Mouse (Mus musculus) 416B (cell line): ENCODE measurements around the gene Slc22a4.
"Not testable (repeated sequence)": the region's sequence is repeated elsewhere in the genome, so short reads cannot be mapped to it uniquely, and the experiment has no call there.

Source experiments
- DNase-seq: peaks from one replicate; pipeline ENCODE4 v3.0.0; 2011; ENCODE audit warnings: low read depth

Slc22a4 gene

DNA sequence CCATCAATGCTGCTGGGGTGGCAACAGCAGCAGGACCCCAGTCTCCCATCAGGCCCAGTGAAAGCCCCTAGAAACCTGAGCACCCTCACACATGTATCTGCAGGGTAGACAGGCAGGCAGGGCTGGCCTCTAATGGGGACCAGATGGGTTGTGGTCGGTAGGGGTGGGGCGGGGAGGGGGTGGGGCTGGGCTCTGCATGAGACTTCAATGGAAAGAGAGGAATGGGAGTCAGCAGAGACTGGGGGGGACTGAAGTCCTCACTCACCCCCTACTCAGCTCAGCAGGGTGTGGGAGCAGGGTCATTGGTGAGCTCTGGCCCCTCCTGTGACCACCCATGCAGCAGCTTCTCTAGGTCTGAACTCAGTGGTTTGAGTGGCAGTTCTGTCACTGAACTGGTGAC is 29.5 kb upstream of the Slc22a4 start:
- DNase-seq = no peak

DNA sequence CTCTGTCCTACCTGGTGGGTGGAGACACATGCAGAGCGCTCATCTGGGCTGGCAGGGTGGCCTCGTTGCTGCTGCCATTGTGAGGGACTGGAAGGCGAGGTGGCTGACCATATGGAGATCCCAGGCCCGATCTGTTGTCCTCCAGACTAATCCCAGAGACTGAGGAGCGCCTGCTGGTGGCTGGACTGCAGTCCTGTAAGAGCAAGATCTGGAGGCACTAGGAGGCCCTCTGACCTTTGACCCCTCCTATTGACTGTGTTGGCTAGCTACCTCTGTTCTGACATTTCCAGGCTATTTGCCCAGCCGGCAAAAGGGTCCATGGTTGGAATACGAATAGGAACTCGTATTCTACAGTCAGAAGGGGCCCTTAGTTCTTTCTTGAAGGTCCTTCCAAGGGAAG is 28.2 kb upstream of the Slc22a4 start:
- no peak for DNase-seq

- DNase-seq = peak; percentile 56
Measured at GRCm38 (mm10) chr11:54054257-54054656, 26.4 kb upstream of the Slc22a4 start.

GRCm38 (mm10) chr11:54053090-54053489 is 25.2 kb upstream of the Slc22a4 start:
- no peak for DNase-seq

DNA sequence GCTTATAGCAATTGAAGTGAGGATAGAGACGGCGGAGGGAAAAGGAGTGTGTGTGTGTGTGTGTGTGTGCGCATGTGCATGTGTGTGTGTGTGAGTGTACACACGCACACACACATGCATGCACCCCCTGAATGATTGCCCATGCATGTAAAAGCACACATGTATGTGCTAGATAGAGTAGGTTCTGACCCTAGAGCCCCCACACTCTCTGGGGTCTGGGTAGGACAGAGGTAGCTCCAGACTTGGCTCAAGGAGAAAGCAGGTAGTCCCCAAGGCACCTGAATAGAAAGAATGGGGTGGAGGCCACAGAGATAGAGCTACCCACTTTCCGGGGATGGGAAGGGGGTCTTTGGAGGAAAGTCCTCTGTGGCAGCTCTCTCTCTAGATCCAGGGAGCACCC is 24.2 kb upstream of the Slc22a4 start:
- no peak for DNase-seq

DNA sequence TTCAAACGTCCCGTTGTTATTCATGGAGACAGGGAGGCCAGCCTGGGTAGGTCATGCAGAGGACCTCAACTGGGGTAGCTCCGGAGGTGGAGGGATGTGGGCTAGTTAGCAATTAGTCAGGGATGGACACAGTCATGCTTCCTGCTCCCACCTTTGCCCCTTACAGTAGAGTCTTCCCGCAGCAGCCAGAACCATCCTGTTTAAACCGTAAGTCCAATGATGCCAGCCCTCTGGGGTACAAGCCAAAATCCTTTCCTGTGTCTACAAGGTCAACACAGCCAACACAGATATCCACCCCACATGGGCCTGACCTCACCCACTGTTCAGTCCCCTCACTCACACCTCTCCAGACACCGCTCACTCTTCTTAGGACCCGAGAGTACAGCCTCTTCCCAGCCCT is 23.3 kb upstream of the Slc22a4 start:
- DNase-seq = no peak

DNA sequence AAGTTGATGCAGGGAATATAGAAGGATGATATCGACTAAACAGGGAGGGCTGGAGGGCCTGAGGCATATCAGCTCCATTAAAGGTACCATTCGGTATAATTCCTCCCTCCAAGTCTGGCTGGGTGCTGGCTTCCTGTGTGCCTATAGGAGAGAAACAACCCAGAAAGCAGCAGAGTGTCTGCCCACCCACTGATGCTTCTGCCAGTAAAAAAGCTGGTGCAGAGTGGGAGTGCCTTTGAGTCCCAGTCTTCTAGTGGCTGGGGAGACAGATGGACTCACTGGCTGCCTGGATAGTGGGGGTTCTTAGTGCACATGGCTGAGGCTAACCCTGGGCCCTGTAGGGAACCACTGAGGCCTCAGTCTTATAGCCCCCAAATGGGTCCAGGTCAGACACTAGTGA is 22.3 kb upstream of the Slc22a4 start:
- no peak for DNase-seq

GRCm38 (mm10) chr11:54040676-54041075 is 12.8 kb upstream of the Slc22a4 start:
- DNase-seq = no peak

GRCm38 (mm10) chr11:54032872-54033271 is 5.0 kb upstream of the Slc22a4 start:
- not testable (repeated sequence) for DNase-seq

DNA sequence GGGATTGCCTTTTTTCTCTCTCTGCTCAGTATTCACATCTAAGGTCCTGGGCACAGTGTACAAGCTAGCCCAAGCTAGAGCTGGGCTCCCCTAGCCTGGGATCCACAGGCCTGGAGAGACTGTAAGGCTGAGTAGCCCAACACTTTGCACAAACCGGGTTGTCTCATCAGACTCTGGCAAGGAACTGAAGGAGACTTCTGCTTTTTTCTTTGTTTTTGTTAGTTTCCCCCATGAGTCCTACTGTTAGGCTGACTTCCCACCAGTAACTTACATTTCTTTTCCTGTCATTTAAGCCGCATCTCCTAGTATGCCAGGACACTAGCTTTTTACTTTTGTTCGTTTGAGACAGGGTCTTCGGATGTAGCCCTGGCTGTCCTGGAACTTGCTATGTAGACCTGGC is 1.1 kb upstream of the Slc22a4 start:
- peak; percentile 13 for DNase-seq

- peak; percentile 45 for DNase-seq
Measured at GRCm38 (mm10) chr11:54027131-54028043, 503 bp downstream of the Slc22a4 start.

DNA sequence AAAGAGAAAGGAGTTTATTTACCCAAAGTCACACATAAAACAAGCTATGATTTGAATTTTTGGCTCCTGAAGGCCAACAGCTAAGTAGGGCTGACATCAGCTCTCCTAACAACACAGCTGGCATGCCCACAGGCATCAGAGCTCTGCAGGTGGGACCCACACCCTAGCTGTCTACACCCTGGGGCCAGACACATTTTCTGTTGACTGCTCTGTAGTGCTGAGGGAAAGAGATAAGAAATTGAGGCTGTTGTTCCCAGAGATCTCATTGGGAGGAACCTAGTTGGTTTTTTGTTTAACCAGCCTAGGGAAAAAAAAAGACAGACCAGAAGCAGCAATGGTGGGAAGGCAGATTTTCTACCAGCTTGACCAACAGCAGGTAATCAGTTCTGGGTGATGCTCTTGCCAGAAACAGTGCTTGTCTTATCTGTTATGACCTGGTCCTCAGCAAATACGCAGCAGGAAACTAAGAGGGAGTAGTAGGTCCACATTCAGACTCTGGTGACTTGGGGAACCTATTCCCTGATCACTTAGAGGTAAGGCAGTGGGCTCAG is 1.3 kb downstream of the Slc22a4 start:
- DNase-seq = no peak

DNA sequence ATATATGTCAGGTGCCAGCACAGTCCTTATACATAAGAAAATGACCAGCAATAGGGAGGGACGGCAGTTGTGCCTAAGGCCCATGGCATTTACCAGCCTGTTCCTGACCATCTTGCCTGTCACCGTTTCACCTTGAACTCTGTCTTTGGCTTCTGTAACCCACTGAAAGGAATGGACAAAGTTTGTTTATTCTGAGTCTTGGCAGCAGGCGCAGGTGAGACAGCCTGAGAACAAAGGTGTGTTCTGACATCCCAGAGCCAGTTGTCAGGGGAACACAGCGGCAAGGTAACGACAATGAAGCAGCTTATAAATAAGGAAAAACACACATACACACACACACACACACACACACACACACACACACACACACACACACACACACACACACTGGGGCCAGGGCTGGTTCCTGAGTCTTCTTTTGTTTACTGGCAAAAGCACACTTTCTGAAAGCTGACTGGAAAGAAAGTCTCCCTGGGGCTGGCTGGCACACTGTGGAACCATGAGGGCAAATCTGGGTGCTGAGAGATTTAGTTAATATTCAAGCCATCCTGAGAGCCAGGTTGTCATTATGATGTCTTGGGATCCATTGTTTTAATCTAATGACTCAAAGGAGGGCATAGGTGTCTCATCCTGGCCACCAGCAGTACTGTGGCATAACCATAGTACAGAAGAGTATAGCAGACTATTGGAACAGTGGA is 6.3 kb downstream of the Slc22a4 start:
- DNase-seq = no peak

DNA sequence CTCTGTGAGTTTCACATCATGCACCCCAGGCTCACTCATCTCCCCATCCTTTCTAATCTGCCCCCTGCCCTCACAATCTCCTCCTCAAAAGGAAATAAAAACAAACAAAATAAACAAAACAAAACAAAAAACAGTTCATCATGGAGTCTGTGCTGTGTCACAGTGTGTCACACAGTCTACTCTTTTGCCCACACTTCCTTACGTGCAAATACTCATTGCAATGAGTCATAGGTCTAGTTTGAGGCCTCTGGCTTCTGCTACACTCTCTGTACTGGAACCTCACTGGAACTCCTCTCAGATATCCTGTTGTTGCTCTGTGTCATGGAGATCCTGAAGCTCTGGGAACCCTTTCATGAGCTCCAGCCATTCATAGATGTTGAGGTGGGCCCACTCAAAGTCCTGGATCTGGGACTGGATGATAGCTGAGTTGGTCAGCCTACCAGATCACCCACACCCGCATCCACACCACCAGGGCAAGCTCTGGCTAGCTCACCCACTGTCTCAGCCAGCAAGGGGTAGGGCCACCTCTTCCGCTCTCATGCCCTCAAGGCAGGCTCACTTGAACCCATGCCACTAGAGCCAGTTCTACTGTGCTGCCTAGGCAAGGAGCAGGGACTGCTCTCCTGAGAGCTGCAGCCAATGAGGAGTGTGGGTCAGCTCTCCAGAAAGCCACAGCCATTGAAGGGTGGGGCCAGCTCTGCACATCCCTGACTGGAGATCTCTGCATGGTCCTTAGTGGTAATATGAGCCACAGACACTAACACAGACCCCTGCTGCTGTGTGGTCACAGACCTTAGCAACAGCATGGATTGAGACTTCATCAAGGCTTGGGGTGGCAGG is 8.8 kb downstream of the Slc22a4 start:
- peak; percentile 31 for DNase-seq

GRCm38 (mm10) chr11:54017596-54017995 is 10.3 kb downstream of the Slc22a4 start:
- no peak for DNase-seq

DNA sequence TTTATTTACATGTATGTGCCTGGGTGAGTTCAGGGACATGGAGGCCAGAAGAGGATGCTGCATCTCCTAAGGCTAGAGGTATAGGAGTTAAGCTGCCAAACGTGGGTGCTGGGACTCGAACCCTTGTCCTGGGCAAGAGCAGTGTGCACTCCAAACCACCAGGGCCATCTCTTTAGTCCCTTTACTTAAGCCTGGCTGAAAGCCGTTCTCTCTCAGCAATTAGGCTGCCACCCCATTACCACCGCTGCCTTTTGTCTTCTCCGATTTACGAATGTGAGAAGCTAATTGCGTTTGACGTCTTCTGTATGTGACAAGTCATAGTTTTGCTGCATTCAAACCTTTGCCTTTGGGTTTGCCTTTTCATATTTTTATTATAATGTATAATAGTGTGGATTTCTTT is 11.8 kb downstream of the Slc22a4 start:
- DNase-seq = no peak

DNA sequence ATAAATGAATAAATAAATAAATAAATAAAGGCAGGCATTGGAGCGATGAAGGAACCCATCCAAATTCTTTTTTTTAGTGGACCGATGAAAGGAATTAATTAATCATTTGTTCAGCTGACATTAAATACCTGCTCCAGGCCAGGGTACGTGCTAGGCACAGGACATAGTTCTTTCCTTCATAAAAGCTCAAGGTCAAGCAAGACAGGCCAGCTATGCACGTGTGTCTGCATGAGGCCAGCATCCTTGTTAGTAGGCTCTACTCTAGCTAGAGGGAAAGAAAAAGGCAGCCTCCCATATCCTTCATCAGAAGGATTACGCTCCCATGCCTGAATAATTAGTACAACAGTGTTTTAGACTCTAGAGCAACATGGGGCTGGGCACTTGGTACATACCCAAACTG is 14.9 kb downstream of the Slc22a4 start:
- DNase-seq = no peak

DNA sequence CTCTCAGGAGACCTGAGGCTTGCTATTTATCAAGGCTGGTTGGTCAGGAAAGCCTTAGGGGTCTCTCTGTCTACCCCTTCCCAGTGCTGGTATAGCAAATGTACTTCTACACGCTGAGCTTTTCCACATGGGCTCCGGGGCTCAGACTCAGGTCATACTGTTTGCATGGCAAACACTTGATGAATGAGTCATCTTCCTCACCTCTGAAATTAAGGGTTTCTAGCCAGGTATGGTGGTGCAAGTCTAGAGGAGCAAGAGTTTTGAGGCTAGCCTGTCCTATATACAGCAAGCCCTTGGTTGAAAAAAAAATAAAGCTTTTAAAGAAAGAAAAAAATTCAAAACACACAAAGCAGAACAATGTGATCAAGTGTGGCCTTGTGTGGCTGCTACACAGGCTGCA is 16.6 kb downstream of the Slc22a4 start:
- DNase-seq = no peak

GRCm38 (mm10) chr11:54008416-54008920 is 19.4 kb downstream of the Slc22a4 start:
- no peak for DNase-seq

DNA sequence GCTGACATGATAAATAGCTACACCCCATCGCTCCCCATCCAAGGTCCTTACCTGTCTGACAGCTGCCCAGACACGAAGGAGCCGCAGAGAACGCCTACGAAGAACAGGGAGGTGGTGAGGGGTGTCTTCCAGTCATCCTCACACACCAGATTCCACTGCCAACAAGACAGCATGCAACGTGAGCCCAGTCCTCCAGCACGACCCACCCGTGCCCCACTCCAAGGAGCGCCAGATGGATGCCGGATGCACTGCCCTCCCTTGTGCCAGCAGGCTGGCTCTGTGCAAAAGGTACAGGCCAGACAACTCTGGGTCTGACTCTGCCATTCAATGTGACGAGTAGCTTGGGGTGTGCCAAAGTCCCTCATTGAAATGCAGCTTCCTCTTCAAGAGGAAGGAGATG is 20.2 kb downstream of the Slc22a4 start:
- no peak for DNase-seq

DNA sequence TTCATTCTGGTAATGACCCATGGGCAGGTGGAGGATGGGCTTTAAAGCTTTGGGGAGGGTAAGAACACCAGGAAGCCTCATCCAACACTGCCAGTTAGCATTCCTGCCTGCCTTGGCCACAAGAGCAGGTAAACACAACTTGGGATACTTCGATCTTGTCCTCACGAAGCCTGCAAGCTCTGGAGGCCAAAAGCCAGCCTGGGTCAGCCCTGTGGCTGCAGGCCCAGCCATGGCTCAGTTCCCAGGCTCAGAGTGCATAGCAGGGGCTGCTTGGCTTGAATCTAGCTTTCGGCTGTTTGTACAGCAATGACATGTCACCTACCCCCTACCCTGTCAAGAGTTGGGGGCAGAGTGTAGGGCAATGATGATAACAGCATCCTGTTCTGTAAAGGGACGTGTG is 21.0 kb downstream of the Slc22a4 start:
- no peak for DNase-seq

GRCm38 (mm10) chr11:54006362-54006761 is 21.5 kb downstream of the Slc22a4 start:
- not testable (repeated sequence) for DNase-seq
